Mouse (Mus musculus) CD4-positive, CD25-positive, alpha-beta regulatory T cell, adult 4 months (primary cell): ENCODE data around the gene Tmem138. TPM values are rescaled to one million over a fixed set of nuclear protein-coding genes. Genes with fewer than 3 reads are reported as not detected.

ENCODE experiments used
- ATAC-seq: one replicate; pipeline ENCODE4 v1.8.0; 2017
- polyA plus RNA-seq, 2 experiments: library from polyadenylated mRNA; unstranded; fragments of 100-300 nt; shearing (Covaris generic); gene quantifications; one replicate each; pipeline ENCODE4 v1.2.1; 2017

Tmem138 gene
- polyA plus RNA-seq: 10 to 100 TPM; 19.3 to 23.0 TPM

DNA sequence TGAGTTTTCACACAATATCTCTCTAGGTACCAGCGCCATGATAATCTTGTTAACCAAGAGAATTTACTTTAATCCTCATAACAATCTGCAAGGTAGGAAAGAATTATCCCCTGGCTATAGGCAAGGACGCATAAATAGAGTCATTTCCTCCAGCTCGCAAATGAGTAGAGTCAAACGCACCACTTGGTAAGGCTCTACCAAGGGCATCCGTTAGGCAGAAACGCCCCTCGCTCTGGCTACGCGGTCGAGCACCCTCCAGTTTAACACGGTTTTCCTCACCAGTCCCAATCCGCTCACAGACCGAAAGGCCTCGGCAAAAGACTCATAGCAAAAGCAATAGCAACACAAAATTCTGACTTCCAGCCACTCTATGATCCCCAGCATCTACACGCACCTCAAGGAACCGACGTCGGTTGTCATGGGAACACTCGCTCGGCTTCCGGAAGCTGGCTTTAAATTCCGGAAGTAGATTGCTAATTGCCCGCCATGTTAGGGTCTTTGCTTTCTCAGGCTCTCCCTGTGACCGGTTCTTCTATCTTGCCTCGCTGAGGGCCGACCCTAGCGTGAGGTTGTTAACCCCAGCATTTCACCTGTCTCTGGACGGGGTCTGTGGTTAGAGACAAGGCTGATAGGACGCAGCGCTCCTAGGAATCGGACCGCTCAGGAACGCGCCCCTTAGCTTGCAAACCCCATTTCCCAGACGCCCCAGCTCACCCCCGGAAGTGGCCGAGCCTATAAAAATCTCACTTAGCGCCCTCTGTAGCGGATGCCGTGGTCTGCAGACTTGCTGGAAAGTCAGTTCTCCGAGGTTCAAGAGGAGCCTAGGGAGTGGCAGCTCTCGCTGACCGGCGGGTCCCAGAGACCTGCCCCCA lies at the start of gene Tmem138, which contains the start of gene Cyb561a3:
Tmem138 (minus strand) TSS at position 673 of the 872 bp plus-strand sequence.
Cyb561a3 (plus strand) TSS at position 483 of the 872 bp plus-strand sequence.
- ATAC-seq: peak; percentile 92

GRCm38 (mm10) chr19:10608573-10609240 lies 31.5 kb upstream of the Tmem138 start:
- ATAC-seq: no peak

DNA sequence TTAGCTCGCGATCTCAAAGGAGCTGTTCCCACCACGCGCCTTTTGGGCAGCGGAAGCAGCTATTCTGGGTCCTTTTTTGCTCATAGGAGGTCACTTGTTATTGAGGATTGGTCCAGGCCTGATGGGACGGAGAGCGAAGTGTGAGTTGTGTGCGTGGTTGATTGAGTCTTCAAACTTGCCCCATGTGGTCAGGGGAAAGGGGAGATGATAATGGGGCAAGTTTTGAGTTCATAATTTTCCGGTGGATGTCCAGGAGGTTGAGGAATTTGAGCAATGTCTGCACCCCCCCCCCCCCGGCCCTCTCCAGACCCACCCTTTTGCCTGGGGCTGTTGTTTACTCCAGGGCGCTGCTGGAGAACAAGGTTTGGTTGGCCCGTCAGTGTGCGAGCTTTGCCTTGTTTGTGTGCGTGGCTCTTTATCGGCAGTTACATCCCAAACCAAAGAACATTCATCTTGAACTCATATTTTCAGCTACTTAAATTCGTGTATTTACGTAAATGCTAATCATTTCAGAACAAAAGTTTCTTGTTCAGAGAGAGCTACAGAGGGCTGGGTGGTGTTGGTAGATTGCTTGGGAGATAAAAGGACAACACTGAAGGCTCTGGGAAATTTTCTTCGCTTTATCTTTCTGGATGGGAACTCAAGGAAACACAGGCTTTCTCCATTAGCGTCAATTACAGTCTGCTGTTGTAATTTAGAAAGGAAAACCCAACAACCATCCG lies 28.9 kb upstream of the Tmem138 start:
- no peak for ATAC-seq

GRCm38 (mm10) chr19:10605293-10605900 lies 28.2 kb upstream of the Tmem138 start, which contains the start of the genes Ddb1 and Tkfc:
Ddb1 (plus strand) TSS chr19:10605327.
Tkfc (minus strand) TSS chr19:10605654.
- peak; percentile 93 for ATAC-seq

- no peak for ATAC-seq
These were observed 27.4 kb upstream of the Tmem138 start for GRCm38 (mm10) chr19:10604534-10604933.

DNA sequence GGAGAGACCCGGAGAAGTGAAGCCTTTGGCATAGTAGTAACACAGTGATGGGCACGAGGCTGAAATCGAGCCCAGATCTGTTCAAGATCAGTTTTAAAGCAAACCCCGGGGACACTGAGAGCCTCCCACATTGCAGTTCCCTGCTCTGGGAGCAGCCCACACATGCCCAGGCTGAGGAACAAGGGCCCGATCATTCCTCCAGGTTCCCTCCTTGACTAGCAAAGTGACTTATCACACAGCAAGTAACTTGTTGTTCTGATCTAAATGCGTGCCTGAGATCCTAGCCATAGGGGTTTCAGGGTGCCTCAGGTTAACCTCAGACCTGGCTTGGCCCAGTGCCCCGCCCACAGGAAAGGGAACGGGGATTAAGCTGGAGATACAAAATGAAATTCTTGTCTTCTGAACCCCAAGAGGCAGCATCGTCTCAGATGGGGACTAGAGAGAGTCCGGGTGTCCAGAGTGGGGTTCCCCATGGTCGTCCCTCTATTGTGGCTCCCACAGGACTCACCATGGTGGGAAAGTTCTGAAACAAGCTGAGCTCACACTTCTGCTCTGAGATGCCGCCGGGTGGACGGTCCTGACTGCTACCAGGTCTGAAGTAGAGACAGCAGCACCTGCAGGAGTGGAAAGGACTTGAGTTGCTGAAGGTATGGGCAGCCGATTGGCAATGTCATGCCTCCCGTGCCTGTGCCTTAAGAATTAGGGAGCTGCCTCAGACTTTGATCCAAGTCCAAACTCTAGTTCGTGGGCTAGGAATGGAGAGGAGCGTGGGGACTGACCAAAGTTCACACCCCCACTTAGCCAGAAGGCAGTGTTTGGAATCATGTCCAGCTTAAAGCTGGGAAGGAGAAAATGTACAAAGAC lies 26.7 kb upstream of the Tmem138 start:
- ATAC-seq: no peak

DNA sequence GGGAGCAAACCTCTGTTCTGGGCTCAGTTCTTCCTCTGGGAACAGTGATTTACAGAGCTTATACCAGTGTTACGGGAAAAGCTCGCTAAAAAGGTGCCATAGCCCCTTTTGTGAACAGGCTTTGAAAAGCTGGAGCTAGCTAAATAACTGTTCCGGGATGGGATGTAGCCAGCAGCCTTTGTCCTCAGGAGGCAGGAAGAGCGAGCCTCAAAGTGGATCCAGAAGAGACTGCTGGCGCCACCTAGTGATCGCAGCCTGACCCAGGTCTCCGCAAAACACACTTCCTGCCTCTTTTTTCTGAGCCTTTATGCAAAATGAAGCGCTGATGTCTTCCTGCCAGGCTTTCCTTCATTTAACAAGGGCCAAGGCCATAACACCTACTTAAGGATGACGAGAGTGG lies 25.6 kb upstream of the Tmem138 start:
- peak; percentile 55 for ATAC-seq

GRCm38 (mm10) chr19:10602247-10602769 lies 25.1 kb upstream of the Tmem138 start:
- no peak for ATAC-seq

GRCm38 (mm10) chr19:10599648-10600047 lies 22.5 kb upstream of the Tmem138 start:
- ATAC-seq: no peak

DNA sequence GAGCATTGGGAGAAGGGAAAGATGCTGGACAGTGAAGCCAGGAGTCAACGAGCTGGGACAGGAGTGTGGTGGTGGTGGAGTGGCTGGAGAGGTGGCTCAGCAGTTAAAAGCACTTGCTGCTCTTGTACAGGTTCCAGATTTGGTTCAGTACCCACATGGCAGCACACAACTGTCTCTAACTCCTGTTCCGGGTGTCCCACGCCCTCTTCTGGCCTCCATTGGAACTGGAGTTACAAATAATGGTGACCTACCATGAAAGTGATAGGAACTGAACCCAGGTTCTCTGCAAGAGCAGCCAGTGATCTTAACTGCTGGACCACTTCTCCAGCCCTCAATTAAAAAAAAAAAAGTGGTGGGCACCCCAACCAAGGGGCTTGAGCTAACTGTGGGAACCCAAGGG lies 21.0 kb upstream of the Tmem138 start:
- no peak for ATAC-seq

- no peak for ATAC-seq
These were observed 14.7 kb upstream of the Tmem138 start for GRCm38 (mm10) chr19:10591659-10592377.

GRCm38 (mm10) chr19:10590301-10590700 lies 13.1 kb upstream of the Tmem138 start:
- ATAC-seq: no peak

DNA sequence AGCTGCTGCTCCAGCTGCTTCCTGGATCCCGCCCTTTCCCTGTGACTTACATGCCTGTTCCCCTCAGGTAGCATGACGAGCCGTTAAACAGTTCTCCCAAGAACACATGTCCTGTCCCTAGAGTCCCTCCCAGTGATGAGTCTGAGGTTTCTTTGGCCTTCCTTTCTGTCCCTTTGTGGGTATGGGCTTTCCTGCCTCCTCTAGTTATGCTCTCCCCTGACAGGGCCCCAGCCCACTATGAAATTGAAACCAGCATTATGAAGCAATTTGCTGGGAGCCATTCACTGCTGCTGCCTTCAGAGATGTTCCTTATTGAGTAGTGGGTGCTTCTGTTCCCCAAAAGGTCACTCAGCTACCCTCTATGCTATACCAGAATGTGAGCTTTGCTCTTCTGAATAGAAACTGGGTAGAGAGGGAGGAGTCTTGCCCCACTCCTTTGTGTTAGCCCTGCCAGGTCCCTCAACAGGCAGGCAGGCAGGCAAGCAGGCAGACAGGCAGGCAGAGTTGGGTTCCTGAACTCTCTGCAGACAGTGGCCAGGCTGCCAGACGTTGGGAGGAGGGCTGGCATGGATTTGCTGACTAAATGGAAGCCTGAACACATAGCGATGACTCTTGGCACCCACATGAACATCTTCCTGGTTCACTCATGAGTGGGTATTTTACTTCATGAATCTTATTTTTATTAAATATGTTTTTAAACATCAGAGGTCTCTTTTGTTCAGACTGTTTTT lies 12.1 kb upstream of the Tmem138 start:
- no peak for ATAC-seq

DNA sequence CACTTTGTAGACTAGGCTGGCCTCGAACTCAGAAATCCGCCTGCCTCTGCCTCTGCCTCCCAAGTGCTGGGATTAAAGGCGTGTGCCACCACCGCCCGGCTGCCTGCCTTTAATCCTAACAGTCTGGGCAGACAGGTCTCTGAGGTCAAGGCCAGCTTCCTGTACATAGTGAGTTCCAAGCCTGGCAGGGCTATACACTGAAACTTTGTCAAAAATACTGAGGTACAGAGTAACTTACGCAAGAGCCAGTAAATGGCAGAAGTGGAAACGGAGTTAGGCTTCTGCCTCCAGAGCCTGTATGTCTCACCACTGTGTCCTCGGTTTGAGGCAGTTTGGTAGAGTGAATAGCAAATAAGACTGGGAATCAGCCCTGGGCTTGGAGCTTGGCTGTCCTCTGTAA lies 10.1 kb upstream of the Tmem138 start:
- ATAC-seq: no peak

DNA sequence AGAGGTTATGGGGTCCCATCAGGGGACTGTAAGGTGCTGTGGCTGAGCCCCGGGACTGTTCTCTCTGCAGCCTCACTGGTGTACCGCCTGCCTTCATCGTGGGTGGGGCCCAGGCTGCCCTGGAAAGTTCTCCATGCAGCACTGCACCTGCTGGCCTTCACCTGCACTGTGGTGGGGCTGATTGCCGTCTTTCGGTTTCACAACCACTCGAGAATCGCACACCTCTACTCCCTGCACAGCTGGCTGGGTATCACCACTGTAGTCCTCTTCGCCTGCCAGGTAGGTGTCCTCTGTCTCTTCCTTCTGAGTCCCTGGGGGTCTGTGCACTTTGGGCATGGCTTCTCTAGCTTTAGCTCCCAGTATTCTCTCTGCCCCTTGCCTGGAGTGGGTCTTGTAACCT lies 8.0 kb upstream of the Tmem138 start:
- no peak for ATAC-seq

- ATAC-seq: no peak
These were observed 6.5 kb upstream of the Tmem138 start for GRCm38 (mm10) chr19:10583550-10584146.

- no peak for ATAC-seq
These were observed 4.8 kb upstream of the Tmem138 start for GRCm38 (mm10) chr19:10581984-10582383.

- no peak for ATAC-seq
These were observed 3.6 kb upstream of the Tmem138 start for GRCm38 (mm10) chr19:10580761-10581160.

- no peak for ATAC-seq
These were observed 2.9 kb upstream of the Tmem138 start for GRCm38 (mm10) chr19:10580102-10580501.
